Comparison of ENCODE assay signal across 23 mouse cellular contexts in genomic region chr11:62877391-62877790, GRCm38 (mm10). TPM values are rescaled to one million over a fixed set of nuclear protein-coding genes. Genes with fewer than 3 reads are reported as not detected.
DNase-seq lines count a peak whose midpoint lies in the region; ATAC-seq lines count a peak whose summit lies in the region.
"Had no signal": no experiment of that assay in that cellular context is flagged by ENCODE, and none has a peak within 500 bp of the region (broad histone marks: within the 10 kb centered on the region; RNA-seq: fewer than 3 reads in every experiment).

No protein-coding gene starts in this region.

- H3K36me3 ChIP-seq in heart, embryonic 10.5 days = peaks cover 4% of the 10 kb centered on the region; the same call in 1 of the 2 replicates
- H3K36me3 ChIP-seq in heart, embryonic 11.5 days (ENCODE audit: control insufficient read depth, insufficient read depth, low read length) = no peaks in the 10 kb centered on the region
- H3K36me3 ChIP-seq: forebrain, embryonic 12.5 days had no signal

- no peaks in the 10 kb centered on the region for H3K27me3 ChIP-seq in heart, embryonic 10.5 days (ENCODE audit: insufficient read depth, poor library complexity, severe bottlenecking)
- H3K27me3 ChIP-seq in heart, embryonic 11.5 days (ENCODE audit: control insufficient read depth, insufficient read depth, low read length) = no peaks in the 10 kb centered on the region
- H3K27me3 ChIP-seq: embryonic facial prominence, embryonic 13.5 days; embryonic facial prominence, embryonic 15.5 days; forebrain, embryonic 12.5 days had no signal

- H3K4me2 ChIP-seq in heart, embryonic 11.5 days = no peak overlapping the region
- H3K4me2 ChIP-seq: embryonic facial prominence, embryonic 13.5 days; embryonic facial prominence, embryonic 15.5 days; forebrain, embryonic 12.5 days had no signal

- peak; percentile 21 to 54 for DNase-seq in heart, adult 18-20 months
- DNase-seq in heart, embryonic 10.5 days (ENCODE audit: low spot score) = no peak
- peak; percentile 27 for DNase-seq in heart, adult 8-10 months (ENCODE audit: low spot score)
- no peak for DNase-seq in heart, postnatal 25 days (ENCODE audit: low spot score)
- peak; percentile 51 to 57 for DNase-seq in heart, postnatal 10 days
- DNase-seq: adrenal gland, adult 2 months; adrenal gland, postnatal 10 days; adrenal gland, postnatal 25 days; cerebellum, adult 11 months; cerebellum, adult 18-20 months; cerebellum, adult 8-10 months; cerebellum, postnatal 10 days; cerebellum, postnatal 36 days; embryo, embryonic 11 days had no signal

- no peak overlapping the region for H3K27ac ChIP-seq in heart, embryonic 10.5 days
- no peak overlapping the region for H3K27ac ChIP-seq in heart, embryonic 11.5 days (ENCODE audit: low read depth, low read length)
- H3K27ac ChIP-seq: embryonic facial prominence, embryonic 13.5 days; embryonic facial prominence, embryonic 15.5 days; forebrain, embryonic 10.5 days; forebrain, embryonic 12.5 days had no signal

- no peak for ATAC-seq in heart, embryonic 11.5 days (replicated peaks; ENCODE audit: insufficient number of reproducible peaks, low FRiP score, low TSS enrichment)
- ATAC-seq: forebrain, embryonic 14.5 days; forebrain, embryonic 16.5 days had no signal

- H3K9me3 ChIP-seq in heart, embryonic 10.5 days = no peaks in the 10 kb centered on the region
- H3K9me3 ChIP-seq in heart, embryonic 11.5 days (replicated peaks; ENCODE audit: control insufficient read depth, low read length) = no peaks in the 10 kb centered on the region
- H3K9me3 ChIP-seq: embryonic facial prominence, embryonic 13.5 days; embryonic facial prominence, embryonic 15.5 days; forebrain, embryonic 10.5 days; forebrain, embryonic 12.5 days had no signal

- no peak overlapping the region for H3K9ac ChIP-seq in heart, embryonic 11.5 days (ENCODE audit: low read depth, low read length)
- H3K9ac ChIP-seq: embryonic facial prominence, embryonic 13.5 days; embryonic facial prominence, embryonic 15.5 days; forebrain, embryonic 12.5 days had no signal

- intact Hi-C loops in heart, postnatal 25 days (cut with DNase I) = loop anchor here (2.0 kb wide), 1 partner anchor 55 kb away; no protein-coding TSS in a partner anchor
- intact Hi-C loops in heart, postnatal 10 days (cut with DNase I) = loop anchor here (2.0 kb wide), 1 partner anchor 57 kb away; the partner anchor contains the start of gene Trim16

- H3K4me1 ChIP-seq in heart, embryonic 10.5 days = no peaks in the 10 kb centered on the region
- H3K4me1 ChIP-seq in heart, embryonic 11.5 days (ENCODE audit: control insufficient read depth, insufficient read depth, low read length) = no peaks in the 10 kb centered on the region
- H3K4me1 ChIP-seq: embryonic facial prominence, embryonic 15.5 days; forebrain, embryonic 12.5 days had no signal

- 89% methylated on average over 1 of the region's 1 CpGs for WGBS in heart, embryonic 10.5 days
- WGBS in heart, embryonic 11.5 days (ENCODE audit: insufficient replicate concordance) = 73% methylated on average over 1 of the region's 1 CpGs

- H3K4me3 ChIP-seq in heart, embryonic 10.5 days = no peak overlapping the region
- no peak overlapping the region for H3K4me3 ChIP-seq in heart, embryonic 11.5 days (ENCODE audit: low read depth, low read length)
- H3K4me3 ChIP-seq: embryonic facial prominence, embryonic 13.5 days; embryonic facial prominence, embryonic 15.5 days; erythroblast, embryonic 14.5 days; forebrain, embryonic 10.5 days; forebrain, embryonic 12.5 days had no signal

RNA-seq across cellular contexts. Expression of gene Tvp23b, which starts 1.9 kb away (rescaled TPM):
- 10 to 100 TPM; 23.6 to 25.2 TPM for total RNA-seq in heart, adult 18-20 months (2021)
- polyA plus RNA-seq in heart, embryonic 10.5 days (2016; fragmentation: Nextera tagmentation; extraction: Ambion mirVana) = 55.6 and 61.8 TPM in 2 replicates
- total RNA-seq in heart, adult 8-10 months (2022) = 10 to 100 TPM; 18.5 to 24.8 (median 21.2) TPM
- total RNA-seq in heart, postnatal 25 days (2021) = 10 to 100 TPM; 20.4 to 23.6 TPM
- 10 to 100 TPM; 18.4 to 24.4 TPM for total RNA-seq in heart, postnatal 10 days (2021)
- polyA plus RNA-seq in heart, embryonic 11.5 days (2014; fragmentation: Nextera tagmentation; extraction: Ambion mirVana) = 47.3 and 49.4 TPM in 2 replicates
- polyA plus RNA-seq: erythroblast, embryonic 14.5 days had no signal

RNA-seq across cellular contexts. Expression of gene Fbxw10, which starts 30.5 kb away (rescaled TPM):
- total RNA-seq in heart, adult 18-20 months (2021) = under 1 TPM; 0.31 to 0.45 TPM
- polyA plus RNA-seq in heart, embryonic 10.5 days (2016; fragmentation: Nextera tagmentation; extraction: Ambion mirVana) = 0.34 TPM in 1 of 2 replicates, not detected in the other
- under 1 TPM; 0.09 to 0.44 (median 0.30) TPM for total RNA-seq in heart, adult 8-10 months (2022)
- total RNA-seq in heart, postnatal 25 days (2021) = under 1 TPM; 0.17 to 0.26 TPM
- total RNA-seq in heart, postnatal 10 days (2021) = under 1 TPM; 0.26 to 0.27 TPM
- 0.21 and 0.24 TPM in 2 replicates for polyA plus RNA-seq in heart, embryonic 11.5 days (2014; fragmentation: Nextera tagmentation; extraction: Ambion mirVana)
- total RNA-seq: MEL had no signal
- polyA plus RNA-seq: adrenal gland, adult 2 months; erythroblast, embryonic 14.5 days had no signal

RNA-seq across cellular contexts. Expression of gene Trim16, which starts 57.4 kb away (rescaled TPM):
- 1 to 10 TPM; 4.4 to 8.4 TPM for total RNA-seq in heart, adult 18-20 months (2021)
- polyA plus RNA-seq in heart, embryonic 10.5 days (2016; fragmentation: Nextera tagmentation; extraction: Ambion mirVana) = 3.7 and 4.9 TPM in 2 replicates
- 10 to 100 TPM in 1 of 4 experiments, 1 to 10 TPM in 3; 6.5 to 10.9 (median 9.0) TPM for total RNA-seq in heart, adult 8-10 months (2022)
- total RNA-seq in heart, postnatal 25 days (2021) = 1 to 10 TPM; 5.4 to 6.5 TPM
- 1 to 10 TPM; 8.2 to 9.4 TPM for total RNA-seq in heart, postnatal 10 days (2021)
- polyA plus RNA-seq in heart, embryonic 11.5 days (2014; fragmentation: Nextera tagmentation; extraction: Ambion mirVana) = 3.9 and 5.4 TPM in 2 replicates
- polyA plus RNA-seq: erythroblast, embryonic 14.5 days had no signal

Comparison
In these comparisons a context has a peak if more than half of its experiments do, and no peak if none do; other contexts are left out.
1. DNase-seq: peak in heart, adult 18-20 months (2 of 2), heart, adult 8-10 months (single experiment) and heart, postnatal 10 days (2 of 2); none in heart, embryonic 10.5 days (single experiment) and heart, postnatal 25 days (single experiment).